Mouse (Mus musculus) cerebellum, adult 11 months (tissue): Measurements from ENCODE around the gene Syt2.

Experiments used
- DNase-seq: peaks from one replicate; pipeline ENCODE4 v3.0.0; 2022

Syt2 gene

GRCm38 (mm10) chr1:134707516-134707915 is 61.0 kb downstream of the Syt2 start:
- DNase-seq = peak; percentile 24

- peak; percentile 25 for DNase-seq
Observed at GRCm38 (mm10) chr1:134708274-134708673, 61.8 kb downstream of the Syt2 start.

GRCm38 (mm10) chr1:134708801-134709385 is 62.4 kb downstream of the Syt2 start:
- peak; percentile 69 for DNase-seq

GRCm38 (mm10) chr1:134709411-134710306 is 63.2 kb downstream of the Syt2 start:
- DNase-seq = peak; percentile 75

- peak; percentile 28 for DNase-seq
Observed at GRCm38 (mm10) chr1:134711061-134711460, 64.6 kb downstream of the Syt2 start.

GRCm38 (mm10) chr1:134711653-134712052 is 65.2 kb downstream of the Syt2 start:
- DNase-seq = peak; percentile 25

- peak; percentile 16 for DNase-seq
Observed at GRCm38 (mm10) chr1:134712781-134713299, 66.4 kb downstream of the Syt2 start.

- DNase-seq = peak; percentile 40
Observed at GRCm38 (mm10) chr1:134713421-134713969, 67.0 kb downstream of the Syt2 start.

- DNase-seq = peak; percentile 48
Observed at GRCm38 (mm10) chr1:134714166-134714565, 67.7 kb downstream of the Syt2 start.

- DNase-seq = peak; percentile 77
Observed at GRCm38 (mm10) chr1:134715092-134715491, 68.6 kb downstream of the Syt2 start.

GRCm38 (mm10) chr1:134719718-134720304 is 73.3 kb downstream of the Syt2 start:
- peak; percentile 35 for DNase-seq

GRCm38 (mm10) chr1:134721486-134721885 is 75.0 kb downstream of the Syt2 start:
- no peak for DNase-seq

- peak; percentile 77 for DNase-seq
Observed at GRCm38 (mm10) chr1:134722891-134723290, 76.4 kb downstream of the Syt2 start.

- DNase-seq = peak; percentile 88
Observed at GRCm38 (mm10) chr1:134725276-134725675, 78.8 kb downstream of the Syt2 start.

- no peak for DNase-seq
Observed at GRCm38 (mm10) chr1:134726480-134726879, 80.0 kb downstream of the Syt2 start.

- DNase-seq = no peak
Observed at GRCm38 (mm10) chr1:134727256-134727655, 80.8 kb downstream of the Syt2 start.

GRCm38 (mm10) chr1:134733659-134734058 is 87.2 kb downstream of the Syt2 start:
- no peak for DNase-seq

GRCm38 (mm10) chr1:134737463-134737862 is 91.0 kb downstream of the Syt2 start:
- DNase-seq = no peak

GRCm38 (mm10) chr1:134741433-134741832 is 95.0 kb downstream of the Syt2 start:
- no peak for DNase-seq

GRCm38 (mm10) chr1:134741946-134742661 is 95.6 kb downstream of the Syt2 start:
- no peak for DNase-seq

GRCm38 (mm10) chr1:134745648-134746047 is 99.2 kb downstream of the Syt2 start:
- no peak for DNase-seq
